9 mouse cellular contexts compared by ENCODE assay signal in the genomic region with DNA sequence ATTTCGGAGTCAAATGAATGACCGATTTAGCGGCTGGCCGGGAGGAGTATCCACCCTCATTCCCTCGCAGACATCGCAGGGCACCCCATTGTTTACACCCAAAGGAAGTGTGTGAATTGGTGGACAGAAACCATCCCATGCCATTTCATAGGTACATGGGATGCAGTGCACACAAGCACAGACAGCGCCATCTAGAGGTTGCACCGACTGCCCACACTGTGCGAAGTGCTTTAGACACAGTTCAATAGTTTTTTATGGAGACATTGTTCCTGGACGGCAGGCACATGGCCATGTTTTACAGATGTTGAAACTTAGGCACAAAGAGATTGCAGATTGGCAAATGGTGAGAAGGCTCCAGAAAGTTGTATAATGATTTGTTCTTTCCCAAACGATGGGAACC. TPM values are rescaled to one million over a fixed set of nuclear protein-coding genes. Genes with fewer than 3 reads are reported as not detected.
A peak's percentile ranks its signal among the peaks of the same experiment; 100 is the strongest.
DNase-seq lines count a peak whose midpoint lies in the region; ATAC-seq lines count a peak whose summit lies in the region.
"Had no signal": no experiment of that assay in that cellular context is flagged by ENCODE, and none has a peak within 500 bp of the region (broad histone marks: within the 10 kb centered on the region; RNA-seq: fewer than 3 reads in every experiment).

No protein-coding gene starts in this region.

- no peaks in the 10 kb centered on the region for H3K36me3 ChIP-seq in forebrain, embryonic 10.5 days (replicated peaks)
- no peaks in the 10 kb centered on the region for H3K36me3 ChIP-seq in forebrain, embryonic 13.5 days (ENCODE audit: poor library complexity, severe bottlenecking)
- H3K36me3 ChIP-seq in neural tube, embryonic 15.5 days = no peaks in the 10 kb centered on the region
- no peaks in the 10 kb centered on the region for H3K36me3 ChIP-seq in heart, embryonic 11.5 days (ENCODE audit: control insufficient read depth, insufficient read depth, low read length)
- H3K36me3 ChIP-seq: limb, embryonic 13.5 days had no signal

- H3K9me3 ChIP-seq in forebrain, embryonic 10.5 days = no peaks in the 10 kb centered on the region
- no peaks in the 10 kb centered on the region for H3K9me3 ChIP-seq in forebrain, embryonic 13.5 days (replicated peaks)
- no peaks in the 10 kb centered on the region for H3K9me3 ChIP-seq in neural tube, embryonic 15.5 days (replicated peaks)
- H3K9me3 ChIP-seq in heart, embryonic 11.5 days (replicated peaks; ENCODE audit: control insufficient read depth, low read length) = no peaks in the 10 kb centered on the region
- H3K9me3 ChIP-seq: limb, embryonic 13.5 days had no signal

- H3K27ac ChIP-seq in forebrain, embryonic 10.5 days = no peak overlapping the region
- H3K27ac ChIP-seq in forebrain, embryonic 13.5 days = no peak overlapping the region
- H3K27ac ChIP-seq in neural tube, embryonic 15.5 days (replicated peaks) = no peak overlapping the region
- H3K27ac ChIP-seq in heart, embryonic 11.5 days (ENCODE audit: low read depth, low read length) = no peak overlapping the region
- H3K27ac ChIP-seq: limb, embryonic 13.5 days had no signal

- no peak overlapping the region for H3K4me3 ChIP-seq in forebrain, embryonic 10.5 days
- H3K4me3 ChIP-seq in forebrain, embryonic 13.5 days = no peak overlapping the region
- no peak overlapping the region for H3K4me3 ChIP-seq in neural tube, embryonic 15.5 days (replicated peaks)
- no peak overlapping the region for H3K4me3 ChIP-seq in heart, embryonic 11.5 days (ENCODE audit: low read depth, low read length)
- H3K4me3 ChIP-seq: limb, embryonic 13.5 days had no signal

- 40% methylated on average over 11 of the region's 11 CpGs for WGBS in forebrain, embryonic 10.5 days
- 36% methylated on average over 11 of the region's 11 CpGs for WGBS in forebrain, embryonic 13.5 days
- 32% methylated on average over 11 of the region's 11 CpGs for WGBS in neural tube, embryonic 15.5 days
- WGBS in heart, embryonic 11.5 days (ENCODE audit: insufficient replicate concordance) = 39% methylated on average over 11 of the region's 11 CpGs

- H3K9ac ChIP-seq in forebrain, embryonic 13.5 days = no peak overlapping the region
- no peak overlapping the region for H3K9ac ChIP-seq in neural tube, embryonic 15.5 days (replicated peaks)
- H3K9ac ChIP-seq in heart, embryonic 11.5 days (ENCODE audit: low read depth, low read length) = no peak overlapping the region
- H3K9ac ChIP-seq: limb, embryonic 13.5 days had no signal

- no peak overlapping the region for H3K4me2 ChIP-seq in forebrain, embryonic 13.5 days
- H3K4me2 ChIP-seq in neural tube, embryonic 15.5 days = peak overlapping the region; percentile 29
- no peak overlapping the region for H3K4me2 ChIP-seq in heart, embryonic 11.5 days
- H3K4me2 ChIP-seq: limb, embryonic 13.5 days had no signal

- ATAC-seq in forebrain, embryonic 13.5 days = no peak
- peak; percentile 50; the same call in 1 of the 2 replicates for ATAC-seq in neural tube, embryonic 15.5 days (ENCODE audit: low FRiP score)
- ATAC-seq in heart, embryonic 11.5 days (replicated peaks; ENCODE audit: insufficient number of reproducible peaks, low FRiP score, low TSS enrichment) = no peak

- intact Hi-C loops in gastrocnemius, postnatal 36 days (cut with DNase I) = no loop called here

- DNase-seq in forebrain, embryonic 10.5 days (ENCODE audit: extremely low spot score, low spot score) = peak; percentile 36
- DNase-seq in B cell, adult 2 months = peak; percentile 37 to 42
- peak; percentile 41 to 46 for DNase-seq in cerebellum, postnatal 36 days
- peak; percentile 57 for DNase-seq in kidney, postnatal 10 days
- no peak for DNase-seq in gastrocnemius, postnatal 36 days

- H3K27me3 ChIP-seq in forebrain, embryonic 10.5 days (ENCODE audit: poor library complexity, severe bottlenecking) = peaks cover 17% of the 10 kb centered on the region
- peaks cover 6% of the 10 kb centered on the region; the same call in 1 of the 2 replicates for H3K27me3 ChIP-seq in forebrain, embryonic 13.5 days
- no peaks in the 10 kb centered on the region for H3K27me3 ChIP-seq in neural tube, embryonic 15.5 days (replicated peaks)
- peaks cover 3% of the 10 kb centered on the region; the same call in 1 of the 2 replicates for H3K27me3 ChIP-seq in heart, embryonic 11.5 days (ENCODE audit: control insufficient read depth, insufficient read depth, low read length)

- H3K4me1 ChIP-seq in forebrain, embryonic 10.5 days = peaks cover 12% of the 10 kb centered on the region
- peaks cover 5% of the 10 kb centered on the region; the same call in 1 of the 2 replicates for H3K4me1 ChIP-seq in forebrain, embryonic 13.5 days
- H3K4me1 ChIP-seq in neural tube, embryonic 15.5 days = peaks cover 19% of the 10 kb centered on the region
- H3K4me1 ChIP-seq in heart, embryonic 11.5 days (ENCODE audit: control insufficient read depth, insufficient read depth, low read length) = no peaks in the 10 kb centered on the region
- H3K4me1 ChIP-seq: limb, embryonic 13.5 days had no signal

RNA-seq across cellular contexts. Expression of gene Sacs, which starts 5.6 kb away (rescaled TPM):
- 2.9 and 3.4 TPM in 2 replicates for polyA plus RNA-seq in forebrain, embryonic 10.5 days (2016; fragmentation: Nextera tagmentation; extraction: Ambion mirVana)
- 6.5 and 7.4 TPM in 2 replicates for polyA plus RNA-seq in forebrain, embryonic 13.5 days (2015; fragmentation: Nextera tagmentation; extraction: Ambion mirVana)
- 7.5 and 8.0 TPM in 2 replicates for polyA plus RNA-seq in neural tube, embryonic 15.5 days (2015; fragmentation: Nextera tagmentation; extraction: Ambion mirVana)
- 4.2 and 5.0 TPM in 2 replicates for polyA plus RNA-seq in heart, embryonic 11.5 days (2014; fragmentation: Nextera tagmentation; extraction: Ambion mirVana)
- 10 to 100 TPM; 11.4 to 12.9 TPM for total RNA-seq in gastrocnemius, postnatal 36 days (2021)

Comparison
In these comparisons a context has a peak if more than half of its experiments do, and no peak if none do; other contexts are left out.
1. DNase-seq: peak in forebrain, embryonic 10.5 days (single experiment), B cell, adult 2 months (2 of 2), cerebellum, postnatal 36 days (2 of 2) and kidney, postnatal 10 days (single experiment); none in gastrocnemius, postnatal 36 days (0 of 2).